Mouse (Mus musculus): ENCODE results near the gene Trank1.

The Trank1 gene

DNA sequence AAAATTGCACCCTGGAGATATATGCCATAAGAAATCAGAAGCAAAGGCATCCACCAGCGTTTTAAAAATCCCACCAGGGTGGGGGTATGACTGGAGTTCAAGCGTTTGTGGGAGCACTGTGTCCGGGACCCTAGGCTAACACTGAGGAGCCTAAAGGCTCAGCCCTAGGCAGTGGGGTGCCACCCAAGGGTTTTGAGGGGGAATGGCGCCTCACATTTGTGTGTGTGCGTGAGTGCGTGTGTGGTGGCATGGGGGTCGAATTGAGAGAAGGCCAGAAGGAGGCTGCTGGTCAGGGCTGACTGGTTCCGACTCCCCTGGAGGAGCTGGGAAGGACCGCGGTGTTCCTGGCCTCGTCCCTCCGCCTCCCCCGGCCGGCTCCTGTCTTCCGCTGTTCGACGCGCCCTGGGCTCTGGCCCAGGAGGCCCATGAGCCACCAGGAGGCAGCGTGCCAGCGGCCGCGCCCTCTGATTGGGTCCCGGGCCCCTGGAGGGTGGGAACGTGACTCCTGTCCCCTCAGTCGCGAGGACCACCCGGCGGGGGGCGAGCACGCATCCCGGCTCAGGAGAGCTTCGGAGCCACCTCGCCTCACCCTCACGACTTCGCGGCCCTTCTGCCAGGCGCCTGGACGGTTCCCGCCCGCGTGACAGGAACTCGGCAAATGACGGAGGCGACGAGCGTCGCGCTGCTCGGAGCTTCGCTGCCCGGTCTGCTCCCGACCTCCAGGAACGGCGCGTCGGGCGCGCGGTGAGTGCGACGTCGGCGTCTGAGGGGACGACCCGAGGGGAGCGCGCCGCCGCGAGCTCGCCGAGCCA, at the start of gene Trank1:
TSS of gene Trank1 (plus strand) at position 709 of the 812 bp plus-strand sequence.
- no peak for DNase-seq

DNA sequence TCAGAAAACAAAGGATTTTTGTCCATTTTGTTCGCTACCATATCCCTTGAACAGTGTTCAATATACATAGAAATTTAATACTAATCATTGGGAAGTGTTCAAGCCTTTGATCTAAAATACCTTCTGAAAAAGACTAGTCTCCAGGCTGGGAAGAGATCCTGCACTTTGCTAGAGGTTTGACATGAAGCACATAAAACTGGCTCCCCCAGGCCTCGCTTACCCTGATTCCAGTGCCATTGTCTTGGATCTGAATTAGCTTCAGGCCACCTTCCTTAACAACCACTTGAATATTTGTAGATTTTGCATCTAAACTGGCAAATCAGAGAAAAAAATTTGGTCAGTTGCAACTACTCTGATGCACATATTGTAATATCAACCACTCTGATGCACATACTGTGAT, 43.5 kb upstream of the Trank1 start:
- DNase-seq: no peak

DNA sequence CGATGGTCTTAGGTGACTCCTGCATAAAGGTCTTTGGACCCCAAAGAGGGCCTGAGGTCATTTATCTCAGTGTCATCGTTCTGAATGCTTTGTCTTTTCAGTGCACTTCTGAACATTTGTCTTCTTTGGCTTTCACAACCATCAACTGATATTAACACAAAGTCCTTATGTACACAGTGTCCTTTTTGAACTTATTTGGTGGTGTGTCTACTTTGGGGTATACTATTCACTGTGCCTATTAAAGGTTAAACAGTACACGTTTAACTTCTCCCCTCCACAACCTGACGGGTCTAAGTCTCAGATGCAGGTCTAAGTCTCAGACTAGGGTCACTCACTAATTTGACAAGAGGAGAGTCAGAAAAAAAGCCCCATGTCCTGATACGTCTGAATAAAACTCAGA, 40.9 kb upstream of the Trank1 start:
- DNase-seq: no peak

DNA sequence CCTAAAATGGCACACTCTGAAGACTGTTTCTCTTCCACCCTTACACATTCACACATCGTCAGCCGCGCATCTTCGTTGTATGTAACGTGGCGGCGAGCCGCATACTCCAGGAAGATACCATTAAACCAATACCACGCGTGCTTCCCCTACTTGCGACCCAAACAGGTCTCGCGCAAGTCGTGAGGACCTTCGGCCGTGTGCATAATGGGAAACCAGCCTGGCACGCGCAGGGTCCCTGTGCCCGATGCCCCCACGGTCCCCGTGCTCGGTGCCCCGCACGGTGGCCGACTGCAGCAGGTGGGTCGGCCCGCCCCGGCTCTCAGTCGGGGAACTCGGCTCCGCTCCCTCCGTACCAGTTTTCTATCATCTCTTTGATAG, 40.5 kb upstream of the Trank1 start:
- no peak for DNase-seq

DNA sequence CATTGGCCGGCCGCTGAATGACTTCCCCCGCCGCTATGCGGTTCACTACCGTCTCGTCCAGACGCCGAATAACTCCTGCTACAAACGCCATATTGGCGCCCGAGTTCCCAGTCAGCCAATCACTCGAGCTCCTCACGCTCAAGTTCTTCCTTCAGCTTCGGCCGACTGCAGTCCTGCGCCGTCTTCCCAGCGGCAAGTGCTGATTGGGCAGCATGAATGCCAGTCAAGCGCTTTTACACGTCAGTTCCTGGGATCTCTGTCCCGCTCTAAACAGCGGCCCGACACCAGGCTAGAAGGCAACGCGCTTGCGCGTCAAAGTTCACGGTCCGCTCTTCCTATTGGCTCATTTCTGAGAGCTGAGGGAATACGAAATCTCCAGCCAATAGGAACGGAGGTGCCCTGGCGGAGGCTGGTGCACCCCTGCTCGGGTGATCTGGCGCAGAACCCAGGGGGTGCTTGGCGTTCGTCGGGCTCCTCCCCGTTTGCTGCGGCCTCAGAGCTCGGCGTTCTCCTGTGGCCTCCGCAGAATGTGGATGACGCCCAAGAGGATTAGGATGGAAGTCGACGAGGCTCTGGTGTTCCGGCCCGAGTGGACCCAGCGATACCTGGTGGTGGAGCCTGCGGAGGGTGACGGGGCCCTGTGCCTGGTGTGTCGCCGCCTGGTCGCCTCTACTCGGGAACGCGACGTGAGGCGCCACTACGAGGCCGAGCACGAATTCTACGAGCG, 39.9 kb upstream of the Trank1 start, which contains the start of the genes Mlh1 and Epm2aip1:
TSS of gene Mlh1 (minus strand) at position 358 of the 727 bp plus-strand sequence.
TSS of gene Epm2aip1 (plus strand) at position 496 of the 727 bp plus-strand sequence.
- DNase-seq: peak; percentile 99

DNA sequence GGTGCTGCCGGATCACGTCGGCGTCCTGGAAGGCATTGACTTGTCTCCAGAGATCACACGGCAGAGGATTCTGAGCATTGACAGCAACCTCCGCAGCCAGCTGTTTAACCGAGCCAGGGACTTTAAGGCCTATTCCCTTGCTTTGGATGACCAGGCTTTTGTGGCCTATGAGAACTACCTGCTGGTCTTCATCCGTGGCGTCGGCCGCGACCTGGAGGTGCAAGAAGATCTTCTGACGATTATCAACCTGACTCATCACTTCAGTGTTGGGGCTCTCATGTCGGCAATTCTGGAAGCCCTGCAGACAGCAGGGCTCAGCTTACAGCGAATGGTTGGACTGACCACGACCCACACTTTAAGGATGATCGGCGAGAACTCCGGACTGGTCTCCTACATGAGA, 39.2 kb upstream of the Trank1 start:
- no peak for DNase-seq

DNA sequence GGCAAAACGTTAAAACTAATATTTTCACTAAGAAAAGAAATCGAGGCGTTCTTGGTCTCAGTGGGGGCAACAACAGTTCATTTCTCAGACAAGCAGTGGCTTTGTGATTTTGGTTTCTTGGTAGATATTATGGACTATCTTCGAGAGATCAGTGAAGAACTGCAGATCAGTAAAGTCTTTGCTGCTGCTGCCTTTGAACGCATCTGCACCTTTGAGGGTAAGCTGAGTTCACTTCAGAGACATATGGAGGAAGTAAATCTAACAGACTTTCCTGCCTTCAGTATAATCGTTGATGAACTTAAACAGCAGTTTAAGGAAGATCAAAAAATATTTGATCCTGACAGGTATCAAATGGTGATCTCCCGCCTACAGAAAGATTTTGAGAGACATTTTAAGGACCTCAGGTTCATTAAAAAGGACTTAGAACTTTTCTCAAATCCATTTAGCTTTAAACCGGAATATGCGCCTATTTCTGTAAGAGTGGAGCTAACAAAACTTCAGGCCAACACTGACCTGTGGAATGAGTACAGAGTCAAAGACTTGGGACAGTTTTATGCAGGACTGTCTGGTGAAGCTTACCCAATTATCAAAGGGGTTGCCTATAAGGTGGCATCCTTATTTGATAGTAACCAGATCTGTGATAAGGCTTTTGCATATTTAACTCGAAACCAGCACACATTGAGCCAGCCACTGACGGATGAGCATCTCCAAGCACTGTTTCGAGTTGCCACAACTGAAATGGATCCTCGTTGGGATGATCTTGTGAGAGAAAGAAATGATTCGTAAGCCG, 38.3 kb upstream of the Trank1 start:
- DNase-seq: no peak

DNA sequence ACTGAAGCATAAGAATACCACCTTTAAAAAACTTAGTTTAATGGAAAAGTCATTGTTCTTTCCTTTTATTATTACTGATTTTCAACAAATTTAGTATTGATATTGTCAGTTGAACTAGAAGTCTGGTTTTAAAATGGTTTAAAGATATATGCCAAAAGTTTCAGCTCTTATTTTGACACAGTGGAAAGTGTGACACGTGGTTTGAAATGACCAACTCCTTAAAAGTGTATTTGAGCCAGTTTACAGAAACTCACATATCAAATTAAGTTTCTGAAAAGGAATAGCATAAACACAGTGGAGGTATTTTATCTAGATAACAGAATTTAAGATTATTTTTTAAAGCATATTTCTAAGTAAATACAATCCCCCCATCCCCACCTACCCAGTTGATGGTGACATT, 37.6 kb upstream of the Trank1 start:
- DNase-seq: no peak

DNA sequence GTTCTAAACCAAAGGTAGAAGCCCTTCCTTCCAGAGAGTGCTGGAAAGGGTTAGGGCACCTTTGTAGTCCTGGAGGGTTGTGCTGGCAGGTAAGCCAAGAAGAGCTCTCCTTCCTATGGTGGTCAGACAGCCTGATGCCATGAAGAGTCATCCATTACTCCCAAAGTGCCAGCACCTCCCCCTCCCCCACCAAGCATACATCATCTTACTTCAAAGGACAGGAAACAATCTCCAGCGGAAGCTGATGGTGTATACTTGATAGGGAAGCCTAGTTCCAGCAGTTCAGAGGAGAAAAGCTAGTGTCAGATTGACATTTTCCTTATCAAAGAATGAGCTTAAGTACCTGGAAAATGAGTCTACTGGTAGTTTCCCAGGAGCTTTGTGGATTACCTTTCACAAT, 36.4 kb upstream of the Trank1 start:
- no peak for DNase-seq

DNA sequence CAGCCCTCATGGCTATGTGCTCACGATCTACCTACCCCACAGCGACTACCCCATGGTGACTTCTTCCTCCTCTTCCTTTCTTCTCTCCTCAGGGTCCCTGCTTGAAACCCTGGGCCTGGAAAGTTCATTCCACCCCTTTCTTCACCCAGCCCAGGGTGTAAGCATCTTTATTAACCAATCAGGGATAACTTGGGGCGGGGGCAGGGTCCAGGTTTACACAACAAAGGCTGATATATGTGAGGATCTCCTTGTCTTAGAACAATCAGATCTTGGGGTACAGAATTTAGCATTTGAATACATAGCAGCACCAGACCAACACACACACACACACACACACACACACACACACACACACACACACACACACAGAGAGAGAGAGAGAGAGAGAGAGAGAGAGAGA, 26.5 kb upstream of the Trank1 start:
- DNase-seq: no peak

DNA sequence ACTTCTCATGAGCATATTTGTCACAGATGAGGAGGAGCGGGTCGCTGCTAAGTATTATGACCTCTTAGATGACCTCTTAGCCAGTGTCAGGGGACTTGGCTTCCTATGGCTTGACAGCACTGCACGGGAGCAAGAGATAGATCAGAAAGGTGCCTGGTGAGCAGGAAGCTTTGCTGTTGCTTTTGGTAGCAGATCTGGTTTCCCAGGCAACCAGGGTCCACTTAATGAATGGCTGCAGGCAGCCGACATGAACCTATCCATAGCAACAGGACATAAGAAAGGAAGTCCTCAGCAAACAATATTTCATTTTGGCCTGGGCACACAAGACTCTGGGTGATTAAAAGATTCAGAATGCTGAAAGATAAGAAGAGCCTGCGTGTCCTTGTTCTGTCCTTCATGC, 25.9 kb upstream of the Trank1 start:
- DNase-seq: no peak

DNA sequence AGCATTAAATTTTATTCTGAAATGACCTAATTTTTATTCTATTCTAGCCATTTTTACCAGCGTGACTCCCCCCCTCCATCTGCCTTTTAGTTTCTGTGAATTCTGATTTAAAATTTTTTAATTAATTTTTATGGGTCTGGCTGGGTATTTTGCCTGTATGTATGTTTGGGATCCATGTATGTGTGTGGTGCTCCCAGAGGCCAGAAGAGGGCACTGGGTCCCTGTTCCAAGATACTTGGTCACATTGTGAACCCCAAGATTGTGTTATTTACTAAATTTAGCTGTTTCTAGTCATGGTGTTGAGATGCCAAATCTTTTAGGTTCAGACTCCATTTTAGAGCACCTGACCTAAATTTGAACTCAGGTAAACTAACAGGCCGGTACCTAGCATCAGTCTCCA, 25.1 kb upstream of the Trank1 start:
- DNase-seq: no peak

DNA sequence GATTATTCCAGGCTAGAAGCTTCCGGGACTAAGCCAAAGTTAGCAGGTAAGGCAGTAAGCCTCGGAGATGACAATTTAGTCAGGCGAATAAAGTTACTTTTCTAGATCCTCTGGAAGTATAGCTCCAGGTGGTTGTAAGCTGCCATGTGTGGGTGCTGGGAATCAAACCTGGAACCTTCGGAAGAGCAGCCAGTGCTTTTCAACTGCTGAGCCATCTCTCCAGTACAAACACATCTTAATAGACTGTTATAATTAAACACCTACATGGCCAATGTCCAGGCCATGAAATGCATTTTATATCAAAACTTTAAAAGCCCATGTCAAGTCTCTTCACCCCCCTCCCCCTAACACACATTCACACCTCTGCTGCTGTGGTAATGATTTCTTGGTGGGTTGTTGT, 23.6 kb upstream of the Trank1 start:
- DNase-seq: no peak

DNA sequence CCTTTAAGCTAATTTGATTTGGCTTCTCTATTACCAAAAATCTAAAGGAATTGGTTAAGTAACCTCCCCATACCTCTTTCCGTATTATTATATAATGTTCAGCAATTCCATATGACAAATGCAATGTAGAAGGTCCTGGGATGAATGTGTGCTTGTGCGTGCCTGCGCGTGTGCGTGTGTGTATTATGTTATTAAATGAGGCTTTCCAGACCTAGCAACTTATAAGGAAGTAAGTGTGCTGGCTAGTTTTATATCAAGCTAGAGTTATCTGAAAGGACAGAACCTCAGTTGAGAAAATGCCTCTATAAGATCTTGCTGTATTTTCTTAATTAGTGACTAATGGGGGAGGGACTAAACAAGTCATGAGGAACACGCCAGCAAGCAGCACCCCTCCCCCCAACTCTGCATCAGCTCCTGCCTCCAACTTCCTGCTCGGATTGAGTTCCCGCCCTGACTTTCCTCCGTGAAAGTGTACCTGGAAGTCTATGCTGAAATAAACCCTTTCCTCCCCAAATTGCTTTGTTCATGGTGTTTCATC, 22.2 kb upstream of the Trank1 start:
- peak; percentile 27 for DNase-seq

DNA sequence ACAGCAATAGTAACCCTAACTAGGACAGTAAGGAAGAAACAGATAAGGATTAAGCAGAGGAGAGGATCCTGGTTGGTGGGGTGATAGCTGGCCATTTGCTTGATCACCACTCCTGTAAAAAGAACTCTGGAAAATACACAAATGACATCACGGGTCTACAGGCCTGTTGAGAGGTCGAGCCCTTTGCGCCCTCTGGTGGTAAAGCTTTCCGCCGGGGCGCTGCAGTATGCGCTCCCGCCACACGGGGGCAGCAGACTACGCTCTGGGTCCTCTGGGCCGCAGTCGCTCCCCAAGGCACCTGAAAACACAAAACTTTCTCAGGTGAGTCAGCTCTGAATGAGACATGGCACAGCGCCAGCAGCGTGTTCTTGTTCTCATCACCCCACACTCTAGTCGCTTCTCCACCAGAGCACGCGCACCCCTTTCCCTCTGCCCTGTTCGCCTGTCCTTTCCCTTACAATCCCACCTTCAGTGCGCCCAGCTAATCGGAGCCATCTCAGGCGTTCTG, 21.7 kb upstream of the Trank1 start:
- peak; percentile 97 for DNase-seq

DNA sequence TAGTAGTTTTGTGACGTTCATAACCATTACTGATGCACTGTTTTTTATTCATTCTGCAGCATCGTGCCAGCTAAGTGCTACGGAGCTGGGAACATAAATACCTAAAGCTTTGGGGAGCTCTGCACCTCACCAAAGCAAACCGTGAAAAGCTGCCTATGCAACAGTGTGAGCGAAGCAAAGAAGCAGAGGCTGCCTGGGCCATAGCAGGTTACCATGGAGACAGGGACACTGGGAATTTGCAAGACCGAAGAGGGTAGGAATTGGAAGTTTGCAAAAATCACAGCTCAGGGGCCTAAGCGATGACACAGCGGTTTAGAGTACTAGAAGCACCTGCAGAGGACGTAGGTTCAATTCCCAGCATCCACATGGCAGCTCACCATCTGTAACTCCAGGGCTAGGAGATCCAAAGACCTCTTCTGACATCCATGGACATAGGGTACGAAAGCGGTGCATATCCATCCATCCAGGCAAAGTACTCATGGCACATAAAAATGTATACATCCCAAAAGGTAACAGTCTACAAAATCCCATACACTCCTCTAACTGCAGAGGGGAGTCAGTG, 20.9 kb upstream of the Trank1 start:
- no peak for DNase-seq

DNA sequence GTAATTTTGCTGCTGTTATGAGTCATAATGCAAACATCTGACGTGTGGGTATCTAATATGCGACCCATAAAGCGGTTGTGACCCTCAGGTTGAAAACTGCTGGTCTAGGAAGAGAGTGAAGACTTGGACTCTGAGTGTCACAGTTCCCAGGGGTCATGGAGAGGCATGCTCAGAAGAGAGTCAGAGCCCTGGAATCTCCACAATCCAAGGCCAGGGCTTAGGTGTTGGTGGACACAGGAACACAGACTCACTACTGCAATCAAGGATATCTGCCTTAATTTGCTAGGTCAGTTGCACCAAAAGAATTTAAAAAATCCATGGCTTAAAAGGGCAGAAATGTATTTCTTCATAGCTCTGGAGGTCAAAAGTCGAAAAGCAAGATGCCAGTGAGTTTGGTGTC, 18.3 kb upstream of the Trank1 start:
- no peak for DNase-seq

DNA sequence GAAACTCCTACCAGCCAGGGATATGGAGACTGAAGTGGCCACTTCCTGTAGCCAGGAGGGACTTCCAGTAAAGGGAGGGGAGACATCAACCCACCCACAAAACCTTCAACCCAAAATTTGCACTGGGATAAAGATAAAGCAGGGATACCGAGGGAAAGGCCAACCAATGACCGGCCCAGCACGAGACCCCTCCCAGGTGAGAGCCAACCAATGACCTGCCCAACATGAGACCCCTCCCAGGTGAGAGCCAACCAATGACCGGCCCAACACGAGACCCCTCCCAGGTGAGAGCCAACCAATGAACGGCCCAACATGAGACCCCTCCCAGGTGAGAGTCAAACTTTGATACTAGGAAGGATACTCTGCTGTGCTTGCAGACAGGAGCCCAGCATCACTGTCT, 16.6 kb upstream of the Trank1 start:
- no peak for DNase-seq

DNA sequence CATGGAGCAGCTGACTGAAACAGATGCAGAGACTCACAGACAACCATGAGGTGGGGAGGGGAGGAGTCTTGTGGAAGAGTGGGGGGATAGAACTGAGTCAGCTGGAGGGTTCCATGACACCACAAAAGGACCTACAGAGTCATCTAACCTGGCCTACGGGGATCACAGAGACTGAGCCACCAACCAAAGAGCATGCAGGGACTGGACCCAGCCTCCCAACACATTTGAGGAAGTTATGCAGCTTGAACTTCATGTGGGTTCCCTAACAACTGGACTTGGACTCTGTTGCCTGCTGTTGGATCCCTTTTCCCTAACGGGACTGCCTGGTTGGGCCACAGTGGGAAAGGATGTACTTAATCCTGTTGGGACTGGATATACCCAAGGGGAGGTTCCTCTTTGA, 16.2 kb upstream of the Trank1 start:
- no peak for DNase-seq

DNA sequence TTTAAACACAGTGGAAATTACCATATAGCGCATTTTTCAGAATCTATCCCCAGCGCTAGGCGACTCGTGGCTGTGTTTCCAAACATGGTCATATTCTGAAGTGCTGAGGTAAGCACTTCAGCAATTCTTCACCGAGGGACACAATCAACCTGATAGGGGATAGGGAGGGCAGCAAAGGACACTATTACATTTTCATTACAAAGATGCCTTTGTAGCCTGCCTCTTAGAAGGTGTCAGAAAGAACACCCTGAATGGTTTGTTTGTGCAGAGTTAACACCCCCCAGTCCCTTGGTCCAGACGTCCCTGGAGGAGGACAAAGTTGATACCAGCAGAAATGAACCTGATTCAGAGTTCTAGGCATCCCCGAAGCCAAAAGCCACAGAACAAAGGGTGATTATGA, 15.1 kb upstream of the Trank1 start:
- no peak for DNase-seq

DNA sequence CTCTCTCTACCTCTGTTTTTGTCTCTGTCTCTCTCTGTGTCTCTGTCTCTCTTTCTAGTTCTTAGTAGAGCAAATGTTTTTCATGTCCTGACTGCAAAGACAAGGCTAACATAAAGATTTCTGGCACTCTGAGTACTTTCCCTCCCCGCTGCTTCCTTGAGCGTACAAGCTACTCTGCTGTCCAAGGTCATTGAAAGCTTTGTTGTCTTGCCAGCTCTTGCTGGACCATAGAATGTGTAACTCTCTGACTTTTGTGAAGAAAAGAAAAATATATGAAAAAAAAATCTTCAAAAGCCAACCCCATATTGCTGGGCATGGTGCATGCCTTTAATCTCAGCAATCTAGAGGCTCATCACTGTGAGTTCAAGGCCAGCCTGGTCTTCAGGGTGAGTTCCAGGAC, 12.9 kb upstream of the Trank1 start:
- no peak for DNase-seq

DNA sequence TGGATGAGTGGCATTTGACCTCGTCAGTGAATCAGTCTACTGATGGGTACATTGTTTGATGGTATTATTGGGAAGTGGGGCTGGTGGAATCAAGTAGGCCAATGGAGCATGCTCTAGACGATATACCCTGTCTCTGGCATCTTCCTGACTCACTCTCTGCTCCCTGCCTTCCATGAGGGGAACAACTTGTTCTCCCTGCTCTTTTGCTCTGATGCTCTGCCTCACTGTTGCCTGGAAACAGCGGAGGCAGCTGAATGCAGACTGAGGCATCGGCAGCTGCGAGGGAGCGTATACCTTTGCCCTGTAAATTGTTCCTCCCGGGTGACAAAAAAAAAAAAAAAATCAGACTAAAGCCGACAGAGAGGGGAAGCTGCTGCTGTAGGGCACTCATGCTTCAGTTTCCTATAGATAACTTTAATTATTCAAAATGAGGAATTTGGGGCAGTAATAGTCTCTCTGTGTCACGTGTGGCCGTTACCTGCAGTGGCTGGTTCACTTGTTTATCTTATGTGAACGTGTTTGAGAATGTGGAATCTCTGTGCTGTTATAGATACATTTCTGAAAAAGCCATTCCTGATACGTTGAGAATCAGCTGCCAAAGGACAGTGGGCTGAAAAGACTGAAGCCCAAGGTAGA, 9.2 kb upstream of the Trank1 start:
- DNase-seq: no peak
